Mouse (Mus musculus) kidney, adult 2 months (tissue): ENCODE data around the gene Ccdc163.

Source experiments
- CTCF ChIP-seq: fragments of 200-500 bp; conservative IDR thresholded peaks from 2 replicates; pipeline ENCODE4 v1.5.1; 2011; ENCODE audit warnings: low read depth, mild to moderate bottlenecking, control low read depth, low read length, moderate library complexity, mixed read lengths; ENCODE audit not compliant: insufficient read depth, insufficient read length
- POLR2A ChIP-seq: fragments of 200-500 bp; IDR thresholded peaks from one replicate; pipeline ENCODE4 v1.6.1; 2011; ENCODE audit warnings: low read depth, low read length, control low read depth

- TF ChIP-seq POLR2A = no peak
- TF ChIP-seq CTCF = no peak
These were observed 9.5 kb upstream of the Ccdc163 start for GRCm38 (mm10) chr4:116698693-116699342.
